Mouse (Mus musculus) common myeloid progenitor, adult 5-6 weeks (primary cell): ENCODE measurements around the gene AC161166.1. TPM values are rescaled to one million over a fixed set of nuclear protein-coding genes. Genes with fewer than 3 reads are reported as not detected.

Experiments
- ATAC-seq: replicated peaks from 2 replicates; pipeline ENCODE4 v1.8.0; 2016; ENCODE audit warnings: low read depth, mild to moderate bottlenecking, moderate TSS enrichment, inconsistent platforms; ENCODE audit not compliant: poor library complexity, severe bottlenecking
- total RNA-seq: library from RNA; stranded (forward); fragments of 200-1000, 187-1606 nt; gene quantifications from 2 replicates; pipeline ENCODE4 v1.2.3, GENCODE M21; 2017

Gene AC161166.1
- total RNA-seq, 1 experiment from 2014 or later, result not detected

- ATAC-seq, result no peak
These were observed 44.4 kb downstream of the AC161166.1 start for GRCm38 (mm10) chr7:24467886-24468285.

DNA sequence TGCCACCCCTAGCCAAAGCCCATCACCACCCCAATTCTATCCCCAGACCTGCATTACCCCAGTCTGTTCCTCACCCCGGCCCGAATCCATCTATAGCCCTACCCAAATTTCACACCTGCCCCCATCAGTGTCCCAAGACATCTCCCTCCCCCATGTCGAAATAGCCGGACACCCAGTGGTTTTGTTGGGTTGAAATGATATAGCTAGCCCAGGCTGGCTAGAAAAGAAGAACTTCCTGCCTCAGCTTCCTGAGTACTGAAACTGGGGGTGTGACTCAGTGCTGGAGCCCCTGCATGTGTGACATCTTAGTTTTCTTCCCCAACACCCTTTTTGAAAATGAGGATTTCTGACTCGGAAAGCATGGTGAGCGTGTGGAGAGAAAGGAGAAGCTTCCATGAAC lies 45.4 kb downstream of the AC161166.1 start:
- no peak for ATAC-seq

DNA sequence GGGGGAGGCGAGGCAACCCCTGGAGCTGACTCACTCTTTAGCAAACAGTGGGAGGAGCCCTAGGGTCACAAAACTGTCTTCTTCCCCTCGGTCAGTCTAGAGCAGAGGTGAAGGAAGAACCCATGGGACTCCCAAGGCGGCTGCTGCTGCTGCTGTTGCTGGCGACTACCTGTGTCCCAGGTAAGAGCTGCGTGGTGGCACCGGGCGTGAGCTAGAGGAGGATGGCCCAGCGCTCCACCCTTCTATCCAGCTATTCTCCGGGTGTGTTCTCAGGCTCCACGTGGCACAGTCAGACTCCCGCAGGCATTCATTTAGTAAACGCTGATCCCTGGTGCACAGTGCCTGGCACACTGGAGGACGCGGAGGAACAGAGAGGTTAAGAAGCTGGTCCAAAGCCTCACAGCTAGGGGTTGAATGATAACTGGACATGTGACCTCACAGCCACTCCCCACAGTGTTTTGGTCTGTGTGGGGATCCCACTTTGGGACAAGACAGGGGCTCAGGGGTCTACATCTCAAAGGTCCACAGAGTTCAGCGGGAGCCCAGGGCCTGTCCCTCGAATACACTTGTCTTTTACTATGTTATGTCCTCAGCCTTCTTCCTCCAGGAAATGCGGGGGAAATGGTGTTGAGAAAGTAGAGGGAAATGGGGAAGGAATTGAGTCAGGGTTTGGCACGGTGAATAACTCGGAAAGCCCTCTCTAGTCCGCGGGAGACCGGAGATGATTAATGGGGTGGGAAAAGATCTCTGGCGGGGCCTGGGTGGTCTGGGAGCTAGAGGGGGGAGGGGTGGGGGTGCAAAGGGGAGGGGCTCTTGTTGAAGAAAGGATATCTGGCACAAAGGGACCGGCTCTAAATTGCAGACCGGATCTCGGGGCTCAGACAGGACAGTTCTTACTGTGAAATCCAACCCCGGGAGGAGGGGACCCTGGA lies 49.6 kb downstream of the AC161166.1 start, which contains the start of gene Plaur:
Gene Plaur, plus strand, starts transcription at position 97 of the 932 bp plus-strand sequence.
- peak; percentile 46 for ATAC-seq

DNA sequence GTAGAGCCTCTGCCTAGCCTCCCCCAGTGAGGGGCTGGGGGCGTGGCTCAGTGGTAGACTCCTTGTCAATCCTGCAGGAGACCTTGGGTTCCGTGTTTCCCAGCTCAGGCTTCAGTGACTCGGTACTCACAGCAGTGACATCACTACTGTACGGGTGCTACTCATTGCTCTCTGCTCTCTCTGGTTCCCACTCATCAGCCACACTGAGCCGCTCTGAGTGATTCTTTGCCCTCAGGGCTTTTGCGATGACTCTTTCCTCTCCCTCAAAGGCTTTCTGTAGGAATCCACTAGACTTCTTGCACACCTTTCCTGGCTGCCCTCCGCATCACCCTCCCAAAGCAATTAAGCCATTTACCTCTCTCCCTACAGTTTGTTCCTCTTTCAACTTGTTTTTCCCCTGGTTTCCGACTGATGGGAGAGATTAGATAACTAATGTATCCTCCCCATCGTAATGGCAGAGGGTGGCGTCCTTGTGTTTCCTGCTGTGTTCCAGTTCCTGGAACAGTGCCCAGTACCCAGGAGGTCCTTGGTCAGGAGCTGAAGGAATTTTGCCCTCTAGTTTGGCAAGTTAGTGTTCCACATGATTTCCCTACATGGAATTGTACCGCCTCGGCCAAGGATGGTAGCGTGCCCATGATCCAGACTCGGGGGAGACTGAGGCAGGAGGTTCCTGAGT lies 50.7 kb downstream of the AC161166.1 start:
- ATAC-seq, result peak; percentile 9; the same call in 1 of the 2 replicates

Other genes starting within 250 kb of the AC161166.1 start
- gene Zfp93, start 242.0 kb downstream of the AC161166.1 start, total RNA-seq, result 1.6 and 4.9 TPM in 2 replicates
- 15.7 and 21.4 TPM in 2 replicates for gene Zfp61, start 211.2 kb downstream of the AC161166.1 start, total RNA-seq
- 2.4 and 6.5 TPM in 2 replicates for gene Zfp94, start 195.8 kb downstream of the AC161166.1 start, total RNA-seq
- gene Tescl, start 178.5 kb downstream of the AC161166.1 start, total RNA-seq, result not detected in 2 replicates
- not detected in 2 replicates for gene Lypd5, start 163.3 kb downstream of the AC161166.1 start, total RNA-seq
- 70.8 and 84.9 TPM in 2 replicates for gene Kcnn4, start 142.2 kb downstream of the AC161166.1 start, total RNA-seq
- 25.2 and 33.1 TPM in 2 replicates for gene Smg9, start 112.8 kb downstream of the AC161166.1 start, total RNA-seq
- not detected in 2 replicates for gene Irgc1, start 60.2 kb downstream of the AC161166.1 start, total RNA-seq
- 3.6 and 10.2 TPM in 2 replicates for gene Plaur, start 50.0 kb downstream of the AC161166.1 start, total RNA-seq
- gene Cadm4, start 30.4 kb downstream of the AC161166.1 start, total RNA-seq, result not detected in 2 replicates
- gene Zfp428, start 5.4 kb downstream of the AC161166.1 start, total RNA-seq, result 7.0 and 9.0 TPM in 2 replicates
- gene Irgq, start 18.2 kb upstream of the AC161166.1 start, total RNA-seq, result 3.5 and 6.0 TPM in 2 replicates
- not detected in 2 replicates for gene Pinlyp, start 33.7 kb upstream of the AC161166.1 start, total RNA-seq
- gene Xrcc1, start 33.8 kb upstream of the AC161166.1 start, total RNA-seq, result 32.2 and 37.0 TPM in 2 replicates
- gene Ethe1, start 75.1 kb upstream of the AC161166.1 start, total RNA-seq, result 13.2 and 14.6 TPM in 2 replicates
- not detected in 2 replicates for gene Zfp575, start 75.2 kb upstream of the AC161166.1 start, total RNA-seq
- 9.6 and 14.7 TPM in 2 replicates for gene Phldb3, start 98.3 kb upstream of the AC161166.1 start, total RNA-seq
- not detected in 2 replicates for gene Lypd3, start 124.1 kb upstream of the AC161166.1 start, total RNA-seq
- gene Tex101, start 164.2 kb upstream of the AC161166.1 start, total RNA-seq, result not detected in 2 replicates
- gene BC049730, start 196.8 kb upstream of the AC161166.1 start, total RNA-seq, result not detected in 2 replicates
- gene Gm4763, start 214.5 kb upstream of the AC161166.1 start, total RNA-seq, result not detected in 2 replicates
- 5.7 and 9.7 TPM in 2 replicates for gene Cd177, start 247.9 kb upstream of the AC161166.1 start, total RNA-seq